Mouse (Mus musculus): ENCODE results near the gene Srarp. TPM values are rescaled to one million over a fixed set of nuclear protein-coding genes. Genes with fewer than 3 reads are reported as not detected.

The Srarp gene
- polyA plus RNA-seq, 1 experiment from 2014 or later, result not detected

DNA sequence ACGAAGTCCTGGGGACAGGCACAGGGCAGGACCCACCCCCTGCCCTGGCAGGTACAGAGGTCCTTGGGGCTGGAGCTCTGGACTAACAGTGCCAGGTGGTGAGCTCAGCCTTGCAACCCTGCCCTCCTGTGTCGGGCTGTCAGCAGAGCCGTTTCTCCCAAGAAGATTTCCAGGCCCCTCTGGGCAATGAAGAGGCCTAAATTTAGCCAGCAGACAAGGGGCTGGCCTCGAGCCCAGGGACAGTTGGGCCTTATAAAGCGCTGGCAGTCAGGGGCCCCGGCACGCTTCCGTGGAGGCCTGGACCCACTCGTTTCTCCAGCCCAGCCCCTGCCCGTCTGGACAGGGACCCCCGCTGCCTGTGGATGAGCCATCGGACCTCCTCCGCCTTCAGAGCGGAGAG, 14.5 kb downstream of the Srarp start:
- no peak for ATAC-seq
- WGBS, result 60% methylated on average over 14 of the region's 14 CpGs
- Histone ChIP-seq H3K4me2 (ENCODE audit: low read length) (no peak overlapping the region), H3K4me3 (replicated peaks; ENCODE audit: low read length) (no peak overlapping the region), H3K27ac (ENCODE audit: low read length) (no peak overlapping the region), H3K27me3 (replicated peaks; ENCODE audit: control insufficient read depth, insufficient read depth, low read length) (no peaks in the 10 kb centered on the region), H3K4me1 (replicated peaks; ENCODE audit: control insufficient read depth, insufficient read depth, low read length) (peaks cover 12% of the 10 kb centered on the region), H3K36me3 (ENCODE audit: control insufficient read depth, insufficient read depth) (no peaks in the 10 kb centered on the region), H3K9me3 (ENCODE audit: control insufficient read depth, low read length) (no peaks in the 10 kb centered on the region), H3K9ac (replicated peaks; ENCODE audit: low read depth, low read length) (no peak overlapping the region)

DNA sequence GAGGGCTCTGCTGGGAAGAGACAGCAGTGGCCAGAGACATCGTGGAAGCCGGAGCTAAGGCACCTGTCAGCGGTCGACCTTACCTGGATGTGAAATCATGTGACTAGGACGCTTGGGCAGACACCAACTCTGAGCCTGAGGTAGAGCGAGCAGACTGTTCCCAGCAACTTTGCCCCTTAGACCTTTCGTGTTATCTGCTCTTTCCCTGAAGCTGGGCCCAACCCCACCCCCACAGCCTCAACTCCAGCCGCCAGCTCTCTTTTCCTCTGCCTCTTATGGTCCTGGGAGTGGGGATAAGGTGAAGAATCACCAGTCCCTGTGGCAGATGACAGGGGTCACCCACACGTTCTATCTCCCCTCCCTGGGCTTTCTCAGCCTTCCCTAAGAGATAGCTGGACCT, 15.0 kb downstream of the Srarp start:
- no peak overlapping the region for H3K4me3 ChIP-seq (replicated peaks; ENCODE audit: low read length)
- no peak overlapping the region for H3K9ac ChIP-seq (replicated peaks; ENCODE audit: low read depth, low read length)
- no peaks in the 10 kb centered on the region for H3K36me3 ChIP-seq (ENCODE audit: control insufficient read depth, insufficient read depth)
- ATAC-seq, result no peak
- H3K9me3 ChIP-seq (ENCODE audit: control insufficient read depth, low read length), result no peaks in the 10 kb centered on the region
- H3K4me1 ChIP-seq (replicated peaks; ENCODE audit: control insufficient read depth, insufficient read depth, low read length), result peaks cover 7% of the 10 kb centered on the region
- no peak overlapping the region for H3K27ac ChIP-seq (ENCODE audit: low read length)
- H3K27me3 ChIP-seq (replicated peaks; ENCODE audit: control insufficient read depth, insufficient read depth, low read length), result no peaks in the 10 kb centered on the region
- H3K4me2 ChIP-seq (ENCODE audit: low read length), result no peak overlapping the region
- 58% methylated on average over 9 of the region's 9 CpGs for WGBS

DNA sequence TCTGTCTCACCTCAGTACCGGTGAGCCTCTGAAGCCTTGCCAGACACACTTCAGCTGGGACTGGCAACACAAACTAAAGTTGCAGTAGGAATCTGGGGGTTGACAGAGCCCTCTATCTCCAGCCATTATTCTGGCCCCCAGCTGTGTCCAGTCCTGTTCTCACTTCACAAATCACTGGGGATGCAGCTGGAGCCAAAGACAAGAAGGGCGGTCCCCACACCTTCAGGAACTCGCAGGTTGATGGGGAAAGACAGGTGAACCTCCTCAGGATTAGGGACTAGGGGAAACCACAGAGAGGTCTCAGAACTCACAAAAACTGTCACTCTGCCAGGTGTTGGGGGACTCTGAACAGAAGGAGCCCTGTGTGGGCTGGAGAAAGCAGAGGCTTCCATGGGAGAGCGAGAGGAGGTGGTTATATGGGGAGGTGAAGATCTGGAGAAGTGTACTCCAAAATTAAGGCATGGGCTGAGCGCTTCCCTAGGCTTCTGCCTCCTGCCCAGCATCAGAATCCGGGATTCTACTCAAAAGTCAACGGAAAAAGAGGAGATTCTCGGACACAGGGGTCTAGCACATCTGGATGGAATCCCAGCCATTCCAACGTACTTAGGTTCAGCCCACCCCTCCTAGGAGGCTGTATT, 15.6 kb downstream of the Srarp start, which contains the start of gene Hspb7:
Gene Hspb7 (plus strand): TSS at position 588 of the 638 bp plus-strand sequence.
- ATAC-seq, result no peak
- Histone ChIP-seq H3K9ac (replicated peaks; ENCODE audit: low read depth, low read length) (no peak within 1 kb of the TSS), H3K27ac (ENCODE audit: low read length) (no peak within 1 kb of the TSS), H3K9me3 (ENCODE audit: control insufficient read depth, low read length) (no peaks in the 10 kb centered on the region), H3K4me3 (replicated peaks; ENCODE audit: low read length) (no peak within 1 kb of the TSS), H3K36me3 (ENCODE audit: control insufficient read depth, insufficient read depth) (no peaks in the 10 kb centered on the region), H3K4me1 (replicated peaks; ENCODE audit: control insufficient read depth, insufficient read depth, low read length) (peaks cover 2% of the 10 kb centered on the region), H3K27me3 (replicated peaks; ENCODE audit: control insufficient read depth, insufficient read depth, low read length) (no peaks in the 10 kb centered on the region), H3K4me2 (ENCODE audit: low read length) (no peak within 1 kb of the TSS)
- 67% methylated on average over 9 of the region's 9 CpGs for WGBS

DNA sequence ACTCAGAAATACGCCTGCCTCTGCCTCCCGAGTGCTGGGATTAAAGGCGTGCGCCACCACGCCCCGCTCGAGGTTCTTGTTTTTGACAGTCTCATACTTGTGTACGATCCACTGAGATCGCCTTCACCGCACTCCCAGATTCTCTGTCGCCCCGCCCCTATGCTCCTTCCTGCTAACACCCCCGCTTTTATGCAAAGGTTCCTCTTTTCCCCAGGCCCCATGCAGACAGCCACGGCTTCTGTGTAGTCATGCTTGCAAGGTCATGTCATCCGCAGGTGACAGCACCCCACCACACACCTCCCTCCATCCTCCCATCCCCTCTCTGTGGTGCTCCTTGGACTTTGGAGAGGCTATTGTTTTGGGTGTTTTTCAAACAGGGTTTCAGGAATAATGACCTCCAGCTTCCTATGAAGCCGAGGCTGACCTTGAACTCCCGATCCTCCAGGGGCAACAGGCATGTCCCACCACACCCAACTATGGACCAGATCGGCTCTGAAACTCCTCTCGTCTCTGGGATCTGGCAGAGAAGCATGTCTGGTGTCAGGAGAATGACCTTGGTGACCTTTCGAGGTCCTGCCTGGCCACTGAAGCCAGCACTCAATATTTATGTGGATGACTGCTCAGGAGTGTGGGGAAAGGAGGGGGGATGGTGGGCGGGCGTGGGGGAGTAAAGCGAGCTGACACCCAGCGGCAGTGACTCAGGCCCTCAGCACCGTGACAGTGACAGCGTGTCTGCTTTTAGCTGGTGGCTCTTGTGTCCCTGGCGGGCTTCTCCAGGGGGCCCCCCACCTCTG, 16.3 kb downstream of the Srarp start:
- Histone ChIP-seq H3K27me3 (replicated peaks; ENCODE audit: control insufficient read depth, insufficient read depth, low read length) (no peaks in the 10 kb centered on the region), H3K4me3 (replicated peaks; ENCODE audit: low read length) (no peak overlapping the region), H3K36me3 (ENCODE audit: control insufficient read depth, insufficient read depth) (no peaks in the 10 kb centered on the region), H3K9ac (replicated peaks; ENCODE audit: low read depth, low read length) (no peak overlapping the region), H3K27ac (ENCODE audit: low read length) (no peak overlapping the region), H3K4me1 (replicated peaks; ENCODE audit: control insufficient read depth, insufficient read depth, low read length) (no peaks in the 10 kb centered on the region), H3K9me3 (ENCODE audit: control insufficient read depth, low read length) (no peaks in the 10 kb centered on the region), H3K4me2 (ENCODE audit: low read length) (no peak overlapping the region)
- WGBS, result 77% methylated on average over 27 of the region's 27 CpGs
- ATAC-seq, result no peak

DNA sequence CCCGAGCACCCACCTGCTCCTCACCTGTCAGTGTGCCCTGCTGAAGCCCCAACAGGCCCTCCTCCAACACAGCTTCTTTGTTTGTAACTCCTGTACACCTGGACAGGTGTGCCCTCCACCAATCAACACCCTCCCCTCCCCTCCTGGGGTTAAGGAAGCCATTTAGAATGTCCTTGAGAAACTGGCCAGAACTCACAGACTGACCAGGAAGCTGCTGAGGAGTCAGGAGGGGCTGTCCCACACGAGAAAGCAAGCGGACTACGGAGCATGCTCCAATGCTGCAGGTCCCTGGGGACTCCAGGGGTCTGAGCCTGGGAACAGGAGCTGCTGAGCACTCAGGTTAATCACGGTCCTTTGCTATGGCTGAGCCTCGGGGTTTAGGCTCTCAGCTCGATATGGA, 20.0 kb downstream of the Srarp start, which contains the start of gene Clcnkb:
Gene Clcnkb (minus strand): TSS at position 91 of the 400 bp plus-strand sequence.
- Histone ChIP-seq H3K9ac (replicated peaks; ENCODE audit: low read depth, low read length) (no peak within 1 kb of the TSS), H3K36me3 (ENCODE audit: control insufficient read depth, insufficient read depth) (no peaks in the 10 kb centered on the region), H3K4me2 (ENCODE audit: low read length) (no peak within 1 kb of the TSS), H3K4me1 (replicated peaks; ENCODE audit: control insufficient read depth, insufficient read depth, low read length) (no peaks in the 10 kb centered on the region), H3K27ac (ENCODE audit: low read length) (no peak within 1 kb of the TSS), H3K27me3 (replicated peaks; ENCODE audit: control insufficient read depth, insufficient read depth, low read length) (no peaks in the 10 kb centered on the region), H3K4me3 (replicated peaks; ENCODE audit: low read length) (no peak within 1 kb of the TSS), H3K9me3 (ENCODE audit: control insufficient read depth, low read length) (no peaks in the 10 kb centered on the region)
- 59% methylated on average over 7 of the region's 7 CpGs for WGBS
- ATAC-seq, result no peak

DNA sequence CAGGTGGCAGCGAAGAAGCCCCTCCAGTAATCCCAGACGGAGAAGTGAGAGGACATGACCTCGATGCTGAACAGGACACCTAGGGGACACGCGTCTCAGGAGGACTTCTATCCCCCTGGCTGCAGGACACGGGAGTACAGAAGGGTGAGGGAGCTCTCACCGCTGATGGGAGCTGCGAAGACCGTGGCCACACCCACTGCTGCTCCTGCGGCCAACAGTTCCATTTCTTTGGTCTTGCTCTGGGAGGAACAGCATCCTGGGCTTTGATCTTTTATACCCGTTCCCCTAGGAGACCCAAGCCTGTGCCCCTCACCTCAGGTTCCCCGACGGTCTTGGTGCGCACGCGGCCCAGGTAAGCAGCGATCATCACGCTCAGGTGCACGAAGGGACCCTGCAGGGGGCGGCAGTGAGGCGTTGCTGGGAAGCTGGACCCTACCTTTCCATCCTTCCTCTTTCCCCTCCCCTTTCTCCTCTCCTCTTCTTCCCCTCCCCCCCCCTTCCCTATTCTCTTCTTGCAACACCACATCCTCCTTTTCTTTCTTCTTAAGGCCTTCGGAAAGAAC, 24.4 kb downstream of the Srarp start:
- no peaks in the 10 kb centered on the region for H3K4me1 ChIP-seq (replicated peaks; ENCODE audit: control insufficient read depth, insufficient read depth, low read length)
- H3K36me3 ChIP-seq (ENCODE audit: control insufficient read depth, insufficient read depth), result no peaks in the 10 kb centered on the region
- no peak overlapping the region for H3K4me3 ChIP-seq (replicated peaks; ENCODE audit: low read length)
- no peak for ATAC-seq
- H3K27ac ChIP-seq (ENCODE audit: low read length), result no peak overlapping the region
- no peaks in the 10 kb centered on the region for H3K27me3 ChIP-seq (replicated peaks; ENCODE audit: control insufficient read depth, insufficient read depth, low read length)
- WGBS, result 16% methylated on average over 22 of the region's 22 CpGs
- H3K9ac ChIP-seq (replicated peaks; ENCODE audit: low read depth, low read length), result no peak overlapping the region
- H3K9me3 ChIP-seq (ENCODE audit: control insufficient read depth, low read length), result no peaks in the 10 kb centered on the region
- no peak overlapping the region for H3K4me2 ChIP-seq (ENCODE audit: low read length)

DNA sequence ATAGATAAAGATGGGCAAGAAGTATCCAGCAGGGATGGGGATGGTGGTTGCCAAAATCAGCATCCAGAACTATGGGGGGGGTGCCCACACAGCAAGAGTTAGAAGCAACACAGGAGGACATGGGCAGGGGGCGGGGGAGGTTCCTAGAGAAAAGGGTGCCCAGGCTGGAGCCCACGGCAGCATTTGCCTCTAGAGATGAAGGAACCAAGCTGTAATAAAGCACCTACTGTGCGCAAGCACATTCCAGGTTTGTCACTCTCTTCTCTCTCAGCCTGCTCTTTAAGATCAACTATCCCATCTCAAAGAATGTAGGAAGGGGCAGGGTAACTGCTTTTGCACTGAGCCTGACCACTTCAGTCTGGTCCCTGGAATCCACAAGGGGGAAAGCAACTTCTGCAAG, 27.3 kb downstream of the Srarp start:
- no peaks in the 10 kb centered on the region for H3K9me3 ChIP-seq (ENCODE audit: control insufficient read depth, low read length)
- H3K4me2 ChIP-seq (ENCODE audit: low read length), result no peak overlapping the region
- H3K9ac ChIP-seq (replicated peaks; ENCODE audit: low read depth, low read length), result no peak overlapping the region
- H3K36me3 ChIP-seq (ENCODE audit: control insufficient read depth, insufficient read depth), result no peaks in the 10 kb centered on the region
- H3K4me3 ChIP-seq (replicated peaks; ENCODE audit: low read length), result no peak overlapping the region
- ATAC-seq, result no peak
- H3K27me3 ChIP-seq (replicated peaks; ENCODE audit: control insufficient read depth, insufficient read depth, low read length), result no peaks in the 10 kb centered on the region
- WGBS, result 87% methylated on average over 3 of the region's 3 CpGs
- 0 out of 2 replicates have a peak, but pooled peaks cover 2% of the 10 kb centered on the region for H3K4me1 ChIP-seq (replicated peaks; ENCODE audit: control insufficient read depth, insufficient read depth, low read length)
- H3K27ac ChIP-seq (ENCODE audit: low read length), result no peak overlapping the region

DNA sequence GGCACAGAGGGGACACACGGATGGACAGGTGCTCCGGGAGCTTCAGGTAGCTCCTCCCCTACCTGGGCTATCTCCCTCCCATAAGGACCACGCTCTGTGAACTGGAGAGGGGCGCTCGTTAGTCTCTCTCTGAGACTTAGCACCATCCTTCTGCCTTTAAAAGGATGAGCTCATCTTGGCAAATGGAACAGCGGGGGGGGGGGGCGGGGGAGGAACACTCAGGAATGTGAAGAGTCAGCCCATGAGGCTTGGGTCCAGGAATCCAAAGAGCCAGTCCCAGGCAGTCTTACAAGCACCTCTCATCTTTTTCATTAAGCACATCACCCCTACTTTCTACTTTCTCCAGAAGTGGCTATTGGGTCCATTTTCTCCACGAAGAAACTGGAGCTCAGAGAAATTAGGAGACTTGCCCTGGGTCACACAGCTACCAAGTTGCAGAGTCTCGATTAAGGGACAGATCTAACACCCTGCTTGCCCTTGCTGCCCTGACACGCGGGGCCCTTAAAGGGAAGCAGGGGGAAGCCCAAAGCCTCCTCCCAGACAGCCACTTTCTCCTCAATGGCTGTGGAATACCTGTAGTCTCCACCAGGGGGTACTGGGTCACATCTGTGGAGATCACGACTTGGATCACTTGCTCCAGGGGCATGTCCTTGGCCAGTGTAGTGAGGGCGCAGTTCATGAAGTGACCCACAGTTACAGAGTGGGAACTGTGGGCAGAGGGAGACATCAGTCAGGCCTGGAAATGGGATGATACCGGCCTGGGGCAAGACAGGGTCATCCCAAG, 29.2 kb downstream of the Srarp start:
- Histone ChIP-seq H3K9ac (replicated peaks; ENCODE audit: low read depth, low read length) (no peak overlapping the region), H3K27ac (ENCODE audit: low read length) (no peak overlapping the region), H3K27me3 (replicated peaks; ENCODE audit: control insufficient read depth, insufficient read depth, low read length) (no peaks in the 10 kb centered on the region), H3K9me3 (ENCODE audit: control insufficient read depth, low read length) (no peaks in the 10 kb centered on the region), H3K4me3 (replicated peaks; ENCODE audit: low read length) (no peak overlapping the region), H3K4me2 (ENCODE audit: low read length) (no peak overlapping the region), H3K4me1 (replicated peaks; ENCODE audit: control insufficient read depth, insufficient read depth, low read length) (0 out of 2 replicates have a peak, but pooled peaks cover 2% of the 10 kb centered on the region), H3K36me3 (ENCODE audit: control insufficient read depth, insufficient read depth) (no peaks in the 10 kb centered on the region)
- 44% methylated on average over 12 of the region's 14 CpGs for WGBS
- ATAC-seq, result no peak

DNA sequence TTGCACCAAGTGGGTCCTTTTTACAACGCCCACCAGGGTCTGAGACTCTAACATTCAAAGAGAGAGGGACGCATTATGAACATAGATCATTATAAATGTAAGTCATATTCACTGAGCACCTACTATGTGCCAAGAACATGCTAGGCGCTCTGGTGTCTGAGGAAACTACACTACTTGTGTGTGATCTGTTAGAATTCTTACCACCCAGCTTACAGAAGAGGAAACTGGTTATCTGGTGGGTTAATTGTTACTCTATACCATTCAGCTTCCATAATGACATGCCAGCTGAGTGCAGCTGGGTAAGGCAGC, 30.6 kb downstream of the Srarp start:
- H3K9ac ChIP-seq (replicated peaks; ENCODE audit: low read depth, low read length), result no peak overlapping the region
- H3K9me3 ChIP-seq (ENCODE audit: control insufficient read depth, low read length), result no peaks in the 10 kb centered on the region
- no peaks in the 10 kb centered on the region for H3K27me3 ChIP-seq (replicated peaks; ENCODE audit: control insufficient read depth, insufficient read depth, low read length)
- no peak for ATAC-seq
- H3K4me2 ChIP-seq (ENCODE audit: low read length), result no peak overlapping the region
- H3K4me1 ChIP-seq (replicated peaks; ENCODE audit: control insufficient read depth, insufficient read depth, low read length), result 0 out of 2 replicates have a peak, but pooled peaks cover 2% of the 10 kb centered on the region
- WGBS, result 86% methylated on average over 3 of the region's 3 CpGs
- no peak overlapping the region for H3K4me3 ChIP-seq (replicated peaks; ENCODE audit: low read length)
- H3K27ac ChIP-seq (ENCODE audit: low read length), result no peak overlapping the region
- H3K36me3 ChIP-seq (ENCODE audit: control insufficient read depth, insufficient read depth), result no peaks in the 10 kb centered on the region

Data from forebrain, embryonic 16.5 days (tissue).